In the genomic region with DNA sequence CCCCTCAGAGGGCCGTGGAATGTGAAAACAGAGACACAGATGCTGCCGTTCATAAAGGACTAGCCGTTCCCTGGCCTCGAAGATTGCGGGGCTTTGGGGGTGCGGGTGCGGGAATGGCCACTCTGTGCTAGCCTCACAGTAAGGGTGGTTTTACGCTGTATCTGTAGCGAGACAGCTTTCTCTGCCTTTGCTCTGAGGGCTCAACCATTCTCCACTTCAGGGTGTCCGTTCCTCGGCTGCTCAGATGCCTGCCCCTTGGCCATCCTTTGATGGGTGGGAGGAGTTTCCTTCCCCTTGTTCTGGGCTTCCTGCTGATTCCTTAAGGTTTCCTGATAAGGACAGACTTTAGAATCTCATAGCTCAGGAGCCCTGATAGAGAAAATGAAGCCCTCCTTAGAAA, we compare ENCODE assay signal across 8 mouse cellular contexts. TPM values are rescaled to one million over a fixed set of nuclear protein-coding genes. Genes with fewer than 3 reads are reported as not detected.
DNase-seq lines count a peak whose midpoint lies in the region; ATAC-seq and TF ChIP-seq lines count a peak whose summit lies in the region.

No protein-coding gene starts in this region.

- no peak for TF ChIP-seq CTCF in testis, adult 2 months (IDR thresholded peaks at IDR 0.05; ENCODE audit: control insufficient read depth, insufficient read depth, insufficient replicate concordance, low read depth, low read length)

- H3K27me3 ChIP-seq in testis, adult 2 months (ENCODE audit: control insufficient read depth, insufficient read depth, low read length) = no peaks in the 10 kb centered on the region
- H3K27me3 ChIP-seq in forebrain, embryonic 13.5 days = peaks cover 24% of the 10 kb centered on the region
- peaks cover 27% of the 10 kb centered on the region for H3K27me3 ChIP-seq in hindbrain, embryonic 13.5 days
- H3K27me3 ChIP-seq in liver, embryonic 11.5 days (replicated peaks; ENCODE audit: control insufficient read depth, insufficient read depth, low read length) = no peaks in the 10 kb centered on the region
- H3K27me3 ChIP-seq in neural tube, embryonic 12.5 days (replicated peaks) = no peaks in the 10 kb centered on the region; the same call in 1 of the 2 replicates

- DNase-seq in testis, postnatal 10 days (ENCODE audit: low spot score) = no peak
- no peak for DNase-seq in liver, embryonic 11.5 days (ENCODE audit: low spot score)
- DNase-seq in layer of hippocampus, adult 18-20 months (ENCODE audit: low spot score in 2 of 2) = no peak
- no peak for DNase-seq in right cerebral cortex, postnatal 10 days (ENCODE audit: low spot score in 2 of 2)

- WGBS in forebrain, embryonic 13.5 days = 9% methylated on average over 11 of the region's 11 CpGs
- 15% methylated on average over 11 of the region's 11 CpGs for WGBS in hindbrain, embryonic 13.5 days
- WGBS in liver, embryonic 11.5 days = 4% methylated on average over 11 of the region's 11 CpGs
- WGBS in neural tube, embryonic 12.5 days = 7% methylated on average over 11 of the region's 11 CpGs

- H3K36me3 ChIP-seq in testis, adult 2 months (ENCODE audit: control insufficient read depth, insufficient read depth, low read length) = no peaks in the 10 kb centered on the region
- H3K36me3 ChIP-seq in forebrain, embryonic 13.5 days (ENCODE audit: poor library complexity, severe bottlenecking) = no peaks in the 10 kb centered on the region
- H3K36me3 ChIP-seq in hindbrain, embryonic 13.5 days = no peaks in the 10 kb centered on the region
- H3K36me3 ChIP-seq in liver, embryonic 11.5 days (ENCODE audit: control insufficient read depth, insufficient read depth, low read length) = no peaks in the 10 kb centered on the region
- H3K36me3 ChIP-seq in neural tube, embryonic 12.5 days = no peaks in the 10 kb centered on the region

- H3K9ac ChIP-seq in forebrain, embryonic 13.5 days = 0 out of 2 replicates have a peak overlapping the region, but pooled peaks have one; percentile 6
- H3K9ac ChIP-seq in hindbrain, embryonic 13.5 days = peak overlapping the region; percentile 35; the same call in 1 of the 2 replicates
- peak overlapping the region; percentile 52 for H3K9ac ChIP-seq in liver, embryonic 11.5 days (ENCODE audit: low read depth, low read length)
- H3K9ac ChIP-seq in neural tube, embryonic 12.5 days = no peak overlapping the region

- TF ChIP-seq POLR2A in testis, adult 2 months (IDR thresholded peaks at IDR 0.05; ENCODE audit: control insufficient read depth, low read depth, low read length) = no peak; the same call in 1 of the 2 replicates

- H3K9me3 ChIP-seq in forebrain, embryonic 13.5 days (replicated peaks) = no peaks in the 10 kb centered on the region
- H3K9me3 ChIP-seq in hindbrain, embryonic 13.5 days = no peaks in the 10 kb centered on the region
- no peaks in the 10 kb centered on the region for H3K9me3 ChIP-seq in liver, embryonic 11.5 days (ENCODE audit: control insufficient read depth, low read length)
- H3K9me3 ChIP-seq in neural tube, embryonic 12.5 days = no peaks in the 10 kb centered on the region

- ATAC-seq in forebrain, embryonic 13.5 days = no peak
- no peak for ATAC-seq in hindbrain, embryonic 13.5 days (ENCODE audit: low FRiP score)
- ATAC-seq in liver, embryonic 11.5 days (replicated peaks; ENCODE audit: low FRiP score) = no peak
- no peak for ATAC-seq in neural tube, embryonic 12.5 days (ENCODE audit: low FRiP score, low read depth)

- peak overlapping the region; percentile 95 for H3K27ac ChIP-seq in testis, adult 2 months (ENCODE audit: control insufficient read depth, insufficient read depth, low read depth, low read length)
- no peak overlapping the region for H3K27ac ChIP-seq in forebrain, embryonic 13.5 days
- H3K27ac ChIP-seq in hindbrain, embryonic 13.5 days = 0 out of 2 replicates have a peak overlapping the region, but pooled peaks have one; percentile 6
- peak overlapping the region; percentile 16; the same call in 1 of the 2 replicates for H3K27ac ChIP-seq in liver, embryonic 11.5 days (ENCODE audit: low read depth, low read length)
- no peak overlapping the region for H3K27ac ChIP-seq in neural tube, embryonic 12.5 days

- peaks cover 17% of the 10 kb centered on the region for H3K4me1 ChIP-seq in testis, adult 2 months (ENCODE audit: control insufficient read depth, insufficient read depth, low read length)
- H3K4me1 ChIP-seq in forebrain, embryonic 13.5 days = 0 out of 2 replicates have a peak, but pooled peaks cover 3% of the 10 kb centered on the region
- H3K4me1 ChIP-seq in hindbrain, embryonic 13.5 days (replicated peaks) = peaks cover 7% of the 10 kb centered on the region; the same call in 1 of the 2 replicates
- peaks cover 31% of the 10 kb centered on the region for H3K4me1 ChIP-seq in liver, embryonic 11.5 days (replicated peaks; ENCODE audit: control insufficient read depth, insufficient read depth, low read length)
- no peaks in the 10 kb centered on the region for H3K4me1 ChIP-seq in neural tube, embryonic 12.5 days

- H3K4me3 ChIP-seq in testis, adult 2 months (ENCODE audit: control insufficient read depth, low read depth, low read length) = peak overlapping the region; percentile 94
- peak overlapping the region; percentile 15; the same call in 1 of the 2 replicates for H3K4me3 ChIP-seq in forebrain, embryonic 13.5 days
- peak overlapping the region; percentile 24 for H3K4me3 ChIP-seq in hindbrain, embryonic 13.5 days
- peak overlapping the region; percentile 45 for H3K4me3 ChIP-seq in liver, embryonic 11.5 days (ENCODE audit: low read depth, low read length)
- no peak overlapping the region; the same call in 1 of the 2 replicates for H3K4me3 ChIP-seq in neural tube, embryonic 12.5 days

- H3K4me2 ChIP-seq in forebrain, embryonic 13.5 days = peak overlapping the region; percentile 48
- peak overlapping the region; percentile 47 for H3K4me2 ChIP-seq in hindbrain, embryonic 13.5 days
- H3K4me2 ChIP-seq in liver, embryonic 11.5 days = peak overlapping the region; percentile 85
- H3K4me2 ChIP-seq in neural tube, embryonic 12.5 days (replicated peaks) = peak overlapping the region; percentile 54

RNA-seq across cellular contexts. Expression of gene Srgn, which starts 18.8 kb away (rescaled TPM):
- polyA plus RNA-seq in testis, adult 2 months (2012; rRNA removed) = 18.0 and 20.5 TPM in 2 replicates
- 5.9 and 6.0 TPM in 2 replicates for polyA plus RNA-seq in forebrain, embryonic 13.5 days (2015; fragmentation: Nextera tagmentation; extraction: Ambion mirVana)
- 8.3 and 10.9 TPM in 2 replicates for polyA plus RNA-seq in hindbrain, embryonic 13.5 days (2015; fragmentation: Nextera tagmentation; extraction: Ambion mirVana)
- 59.2 and 66.1 TPM in 2 replicates for polyA plus RNA-seq in liver, embryonic 11.5 days (2014; fragmentation: Nextera tagmentation; extraction: Ambion mirVana)
- polyA plus RNA-seq in neural tube, embryonic 12.5 days (2016; fragmentation: Nextera tagmentation; extraction: Ambion mirVana) = 5.9 and 6.9 TPM in 2 replicates
- total RNA-seq in layer of hippocampus, adult 18-20 months (2021) = 1 to 10 TPM; 3.8 to 5.8 TPM

RNA-seq across cellular contexts. Expression of gene Vps26a, which starts 21.9 kb away (rescaled TPM):
- polyA plus RNA-seq in testis, adult 2 months (2012; rRNA removed) = 94.3 and 104 TPM in 2 replicates
- polyA plus RNA-seq in forebrain, embryonic 13.5 days (2015; fragmentation: Nextera tagmentation; extraction: Ambion mirVana) = 83.0 and 86.0 TPM in 2 replicates
- polyA plus RNA-seq in hindbrain, embryonic 13.5 days (2015; fragmentation: Nextera tagmentation; extraction: Ambion mirVana) = 65.1 and 65.4 TPM in 2 replicates
- polyA plus RNA-seq in liver, embryonic 11.5 days (2014; fragmentation: Nextera tagmentation; extraction: Ambion mirVana) = 77.4 and 87.8 TPM in 2 replicates
- polyA plus RNA-seq in neural tube, embryonic 12.5 days (2016; fragmentation: Nextera tagmentation; extraction: Ambion mirVana) = 77.1 and 81.8 TPM in 2 replicates
- total RNA-seq in layer of hippocampus, adult 18-20 months (2021) = 10 to 100 TPM; 47.0 to 50.4 TPM

RNA-seq across cellular contexts. Expression of gene Supv3l1, which starts 58.9 kb away (rescaled TPM):
- 15.1 and 15.3 TPM in 2 replicates for polyA plus RNA-seq in testis, adult 2 months (2012; rRNA removed)
- 24.2 and 25.5 TPM in 2 replicates for polyA plus RNA-seq in forebrain, embryonic 13.5 days (2015; fragmentation: Nextera tagmentation; extraction: Ambion mirVana)
- polyA plus RNA-seq in hindbrain, embryonic 13.5 days (2015; fragmentation: Nextera tagmentation; extraction: Ambion mirVana) = 19.9 and 21.8 TPM in 2 replicates
- 40.4 and 41.5 TPM in 2 replicates for polyA plus RNA-seq in liver, embryonic 11.5 days (2014; fragmentation: Nextera tagmentation; extraction: Ambion mirVana)
- 25.0 and 27.0 TPM in 2 replicates for polyA plus RNA-seq in neural tube, embryonic 12.5 days (2016; fragmentation: Nextera tagmentation; extraction: Ambion mirVana)
- total RNA-seq in layer of hippocampus, adult 18-20 months (2021) = 10 to 100 TPM; 21.6 to 22.3 TPM

RNA-seq across cellular contexts. Expression of gene 4930507D05Rik, which starts 59.2 kb away (rescaled TPM):
- 5.3 and 6.2 TPM in 2 replicates for polyA plus RNA-seq in testis, adult 2 months (2012; rRNA removed)
- 0.70 and 0.94 TPM in 2 replicates for polyA plus RNA-seq in forebrain, embryonic 13.5 days (2015; fragmentation: Nextera tagmentation; extraction: Ambion mirVana)
- polyA plus RNA-seq in hindbrain, embryonic 13.5 days (2015; fragmentation: Nextera tagmentation; extraction: Ambion mirVana) = 1.4 and 1.6 TPM in 2 replicates
- 0.27 and 0.63 TPM in 2 replicates for polyA plus RNA-seq in liver, embryonic 11.5 days (2014; fragmentation: Nextera tagmentation; extraction: Ambion mirVana)
- polyA plus RNA-seq in neural tube, embryonic 12.5 days (2016; fragmentation: Nextera tagmentation; extraction: Ambion mirVana) = 0.81 and 1.5 TPM in 2 replicates
- 1 to 10 TPM in 1 of 2 experiments, under 1 TPM in 1; 0.94 to 1.1 TPM for total RNA-seq in layer of hippocampus, adult 18-20 months (2021)

Comparison
In these comparisons a context has a peak if more than half of its experiments do, and no peak if none do; other contexts are left out.
1. H3K27ac ChIP-seq: peak in testis, adult 2 months (single experiment), hindbrain, embryonic 13.5 days (single experiment) and liver, embryonic 11.5 days (single experiment); none in forebrain, embryonic 13.5 days (single experiment) and neural tube, embryonic 12.5 days (single experiment).
2. Peak in every context shown above with its lines, with median percentiles within 50 percentile points of each other: H3K4me2 ChIP-seq.